Mouse (Mus musculus) gastrocnemius, postnatal 4 days (tissue): Measurements from ENCODE around the gene Ccdc80. TPM values are rescaled to one million over a fixed set of nuclear protein-coding genes. Genes with fewer than 3 reads are reported as not detected.

Experiments
- DNase-seq, 2 experiments: peaks; one replicate each; pipeline ENCODE4 v3.0.0; 2021 to 2022; ENCODE audit warnings: low spot score in 2 of 2, mixed read lengths in 2 of 2
- long read RNA-seq, 2 experiments: library from polyadenylated mRNA; stranded (forward); transcript quantifications; one replicate each; pipeline ENCODE4 v2.0.0; 2021
- total RNA-seq, 2 experiments: library from RNA; stranded (reverse); gene quantifications; 2 replicates each; pipeline ENCODE4 v1.2.3; 2021

The Ccdc80 gene
- 100 to 1,000 TPM; 163 to 171 TPM for total RNA-seq
- long read RNA-seq, experiment 1, full-length matches to known transcripts: 83 of 117 reads
- long read RNA-seq, experiment 1, partial matches to known transcripts: 31 of 117 reads
- long read RNA-seq, experiment 1, other reads (novel, unspliced or antisense): 3 of 117 reads
- long read RNA-seq, experiment 2, full-length matches to known transcripts: 100 of 143 reads
- long read RNA-seq, experiment 2, partial matches to known transcripts: 32 of 143 reads
- long read RNA-seq, experiment 2, other reads (novel, unspliced or antisense): 11 of 143 reads

GRCm38 (mm10) chr16:45093137-45093731 lies at the start of gene Ccdc80:
TSS of gene Ccdc80 (plus strand) at chr16:45093402.
- peak in 1 of 2 experiments; percentile 50 for DNase-seq

- no peak for DNase-seq
Measured at GRCm38 (mm10) chr16:45044844-45045243, 48.4 kb upstream of the Ccdc80 start.

DNA sequence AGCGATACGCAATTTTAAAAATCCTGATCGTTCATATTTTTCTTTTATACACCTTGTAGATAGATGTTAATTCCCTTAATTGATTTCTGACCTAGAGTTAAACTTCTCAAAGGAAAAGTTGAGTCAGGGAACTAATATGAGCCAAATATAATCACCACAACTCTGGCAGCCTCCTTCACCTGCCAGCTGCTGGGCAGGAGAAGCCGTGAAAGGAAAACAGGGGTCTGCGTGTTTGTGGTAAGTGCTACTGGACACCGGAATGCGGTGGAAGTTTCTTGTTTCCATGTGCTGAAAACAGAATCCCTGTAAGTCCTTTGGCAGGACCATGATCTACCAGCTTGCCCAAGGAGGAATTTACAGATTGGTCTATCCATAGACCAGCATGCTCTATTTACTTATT lies 36.0 kb upstream of the Ccdc80 start:
- no peak for DNase-seq

DNA sequence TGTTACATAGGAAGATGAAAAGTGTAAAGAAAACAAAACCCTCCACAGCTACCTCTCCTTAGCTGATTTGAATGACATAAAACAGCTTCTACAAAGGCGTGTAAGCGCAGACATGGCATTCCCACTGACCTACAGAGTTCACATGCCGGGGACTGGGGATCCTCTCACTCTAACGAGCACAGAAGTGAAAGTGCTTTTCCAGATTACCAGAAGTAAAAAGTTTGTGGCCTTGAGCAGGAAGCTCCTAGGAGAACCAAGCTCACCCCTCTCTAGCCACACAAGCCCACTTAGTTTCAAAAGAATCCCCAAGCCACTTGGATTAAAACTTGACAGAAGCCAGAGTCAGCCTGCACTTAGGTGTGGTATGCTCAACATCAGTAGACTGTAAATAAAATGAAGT lies 35.3 kb upstream of the Ccdc80 start:
- no peak for DNase-seq

GRCm38 (mm10) chr16:45061140-45061539 lies 32.1 kb upstream of the Ccdc80 start:
- no peak for DNase-seq

- DNase-seq: peak; percentile 41 to 74
Measured at GRCm38 (mm10) chr16:45070383-45071083, 22.7 kb upstream of the Ccdc80 start.

GRCm38 (mm10) chr16:45071424-45071823 lies 21.8 kb upstream of the Ccdc80 start:
- no peak for DNase-seq

- no peak for DNase-seq
Measured at GRCm38 (mm10) chr16:45077517-45078080, 15.6 kb upstream of the Ccdc80 start.

- DNase-seq: no peak
Measured at GRCm38 (mm10) chr16:45079322-45079721, 13.9 kb upstream of the Ccdc80 start.

GRCm38 (mm10) chr16:45088842-45089241 lies 4.4 kb upstream of the Ccdc80 start:
- DNase-seq: no peak

DNA sequence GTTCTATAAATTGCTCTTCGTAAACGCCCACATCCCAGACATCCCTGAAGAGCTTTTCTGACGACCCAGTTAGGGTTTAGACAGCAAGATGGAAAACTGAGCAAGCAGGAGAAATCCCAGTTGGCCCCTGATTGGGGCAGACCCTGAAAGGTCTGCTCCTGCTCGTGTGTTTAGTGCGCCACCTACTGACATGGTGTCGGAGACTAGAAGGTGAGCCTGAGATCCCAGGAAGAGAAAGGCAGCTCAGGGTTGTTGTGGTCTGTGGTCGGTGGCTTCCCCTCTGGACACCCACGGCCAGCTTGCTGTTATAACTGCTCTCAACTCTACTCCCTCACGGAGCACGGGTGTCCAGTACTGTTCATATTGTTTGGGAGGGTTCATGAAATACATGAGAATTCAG lies 3.2 kb upstream of the Ccdc80 start:
- peak; percentile 41 to 79 for DNase-seq

DNA sequence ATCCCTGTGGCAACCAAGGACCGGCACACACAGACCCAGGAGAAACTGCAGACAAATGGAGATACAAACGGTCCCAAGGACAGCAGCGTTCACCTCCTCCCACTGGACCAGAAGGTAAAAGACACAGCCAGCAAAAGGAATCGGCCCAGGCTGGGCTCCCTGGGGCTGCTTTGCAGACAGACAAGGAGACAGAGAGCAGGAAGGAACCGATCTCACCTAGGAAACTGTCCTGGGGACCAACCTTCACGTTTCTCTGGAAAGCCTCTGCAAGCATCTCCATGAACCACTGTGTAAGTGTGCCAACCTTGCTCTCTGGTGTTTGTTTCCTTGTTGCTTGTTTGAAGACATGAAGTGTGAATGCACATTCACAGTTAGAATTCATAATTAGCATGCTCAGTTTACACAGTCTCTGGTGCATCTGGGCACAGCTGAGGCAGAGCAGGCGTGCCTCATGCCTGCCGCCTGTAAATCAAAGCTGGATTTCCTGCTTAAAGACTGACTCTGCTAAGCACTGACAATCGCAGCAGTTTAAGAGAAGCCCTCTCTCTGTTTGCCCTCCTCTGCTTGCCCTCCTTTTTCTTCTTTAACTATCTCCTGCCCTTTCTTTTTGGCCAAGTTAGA lies 1.0 kb downstream of the Ccdc80 start:
- peak in 1 of 2 experiments; percentile 24 for DNase-seq

GRCm38 (mm10) chr16:45095030-45095429 lies 1.8 kb downstream of the Ccdc80 start:
- no peak for DNase-seq

DNA sequence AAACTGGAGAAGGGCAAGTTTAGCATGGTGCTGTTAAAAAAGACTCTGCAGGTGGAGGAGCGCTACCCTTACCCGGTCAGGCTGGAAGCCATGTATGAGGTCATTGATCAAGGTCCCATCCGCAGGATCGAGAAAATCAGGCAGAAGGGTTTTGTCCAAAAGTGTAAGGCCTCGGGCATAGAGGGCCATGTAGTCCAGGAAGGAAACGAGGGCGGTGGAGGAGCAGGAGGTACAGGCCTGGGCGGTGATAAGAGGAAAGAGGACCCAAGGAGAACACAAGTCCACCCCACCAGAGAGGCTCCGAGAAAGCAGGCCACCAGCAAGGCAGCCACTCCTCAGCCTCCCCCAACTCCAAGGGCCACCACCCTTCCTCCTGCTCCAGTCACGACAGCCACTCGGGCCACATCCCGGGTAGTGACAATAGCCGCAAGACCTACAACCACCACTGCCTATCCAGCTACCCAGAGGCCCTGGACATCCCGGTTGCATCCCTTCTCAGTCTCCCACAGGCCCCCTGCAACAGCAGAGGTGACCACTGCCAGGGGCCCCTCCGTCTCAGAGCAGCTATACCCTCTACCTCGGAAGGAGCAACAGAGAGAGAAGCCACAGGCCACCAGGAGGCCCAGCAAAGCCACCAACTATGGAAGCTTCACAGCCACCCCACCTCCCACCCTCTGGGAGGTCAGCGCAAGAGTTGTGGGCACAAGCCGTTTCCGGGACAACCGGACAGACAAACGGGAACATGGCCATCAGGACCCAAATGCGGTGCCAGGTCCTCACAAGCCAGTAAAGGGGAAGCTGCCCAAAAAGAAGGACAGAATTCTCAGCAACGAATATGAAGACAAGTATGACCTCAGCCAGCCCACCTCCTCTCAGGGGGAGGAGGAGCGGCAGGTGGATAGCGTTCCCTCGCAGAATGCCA lies 2.6 kb downstream of the Ccdc80 start:
- no peak for DNase-seq

DNA sequence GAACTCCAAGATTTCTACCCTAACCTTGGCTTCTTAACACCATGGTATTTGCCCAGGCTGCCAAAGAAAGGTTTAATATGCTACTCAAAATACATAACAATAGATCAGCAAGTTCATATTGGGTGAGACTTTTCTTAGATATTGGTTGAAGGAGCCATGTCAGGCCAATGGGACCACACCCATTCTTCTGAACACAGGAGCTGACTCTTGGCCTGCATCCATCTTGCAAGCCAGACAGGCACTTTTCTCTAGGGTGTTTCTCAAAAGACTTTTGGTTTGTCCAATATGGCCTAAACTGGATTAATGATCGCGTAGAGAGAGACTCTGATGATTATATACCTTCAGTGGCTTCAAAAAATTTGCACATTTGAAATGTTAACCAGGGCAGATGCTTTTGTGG lies 4.3 kb downstream of the Ccdc80 start:
- no peak for DNase-seq

GRCm38 (mm10) chr16:45098186-45098885 lies 5.1 kb downstream of the Ccdc80 start:
- DNase-seq: no peak

DNA sequence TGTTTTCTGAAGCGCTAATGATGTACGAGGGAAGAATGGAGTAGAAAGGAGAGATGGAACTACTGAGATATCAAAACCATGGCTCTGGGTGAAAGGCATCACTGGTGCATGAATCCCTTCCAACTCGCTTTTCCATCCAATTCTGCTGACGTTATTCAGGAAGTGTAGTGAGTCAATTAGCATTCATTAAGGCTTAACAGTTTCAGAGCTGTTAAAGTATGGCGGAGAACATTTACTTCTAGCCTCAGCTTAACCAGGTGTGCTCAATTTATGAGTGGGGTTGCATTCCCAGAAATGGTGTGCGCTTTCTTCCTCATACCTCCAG lies 5.6 kb downstream of the Ccdc80 start:
- DNase-seq: no peak

GRCm38 (mm10) chr16:45100892-45101291 lies 7.7 kb downstream of the Ccdc80 start:
- no peak for DNase-seq

DNA sequence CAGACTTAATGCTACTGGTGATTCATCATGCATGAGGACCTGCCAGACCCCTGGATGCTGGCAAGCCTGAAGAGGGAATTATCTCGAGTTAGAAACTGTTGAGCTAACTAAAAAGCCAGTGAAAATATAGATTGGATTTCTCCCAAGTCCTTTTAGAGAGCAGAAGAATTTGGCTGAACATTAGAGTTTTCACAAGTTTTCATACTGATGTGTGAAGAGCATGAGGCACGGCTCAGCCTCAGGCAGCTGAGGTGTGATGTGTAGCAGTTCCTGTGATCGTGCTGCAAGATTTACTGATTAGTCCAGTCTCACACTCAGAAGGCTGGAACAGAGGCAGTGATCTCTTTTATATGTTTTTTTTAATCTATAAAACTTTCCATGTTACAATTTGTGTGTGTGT lies 11.8 kb downstream of the Ccdc80 start:
- DNase-seq: no peak
